Mouse (Mus musculus): ENCODE results near the gene Sap18.
A peak's percentile ranks its signal among the peaks of the same experiment; 100 is the strongest.
"Not testable (repeated sequence)": the region's sequence is repeated elsewhere in the genome, so short reads cannot be mapped to it uniquely, and the experiment has no call there.

Gene Sap18

DNA sequence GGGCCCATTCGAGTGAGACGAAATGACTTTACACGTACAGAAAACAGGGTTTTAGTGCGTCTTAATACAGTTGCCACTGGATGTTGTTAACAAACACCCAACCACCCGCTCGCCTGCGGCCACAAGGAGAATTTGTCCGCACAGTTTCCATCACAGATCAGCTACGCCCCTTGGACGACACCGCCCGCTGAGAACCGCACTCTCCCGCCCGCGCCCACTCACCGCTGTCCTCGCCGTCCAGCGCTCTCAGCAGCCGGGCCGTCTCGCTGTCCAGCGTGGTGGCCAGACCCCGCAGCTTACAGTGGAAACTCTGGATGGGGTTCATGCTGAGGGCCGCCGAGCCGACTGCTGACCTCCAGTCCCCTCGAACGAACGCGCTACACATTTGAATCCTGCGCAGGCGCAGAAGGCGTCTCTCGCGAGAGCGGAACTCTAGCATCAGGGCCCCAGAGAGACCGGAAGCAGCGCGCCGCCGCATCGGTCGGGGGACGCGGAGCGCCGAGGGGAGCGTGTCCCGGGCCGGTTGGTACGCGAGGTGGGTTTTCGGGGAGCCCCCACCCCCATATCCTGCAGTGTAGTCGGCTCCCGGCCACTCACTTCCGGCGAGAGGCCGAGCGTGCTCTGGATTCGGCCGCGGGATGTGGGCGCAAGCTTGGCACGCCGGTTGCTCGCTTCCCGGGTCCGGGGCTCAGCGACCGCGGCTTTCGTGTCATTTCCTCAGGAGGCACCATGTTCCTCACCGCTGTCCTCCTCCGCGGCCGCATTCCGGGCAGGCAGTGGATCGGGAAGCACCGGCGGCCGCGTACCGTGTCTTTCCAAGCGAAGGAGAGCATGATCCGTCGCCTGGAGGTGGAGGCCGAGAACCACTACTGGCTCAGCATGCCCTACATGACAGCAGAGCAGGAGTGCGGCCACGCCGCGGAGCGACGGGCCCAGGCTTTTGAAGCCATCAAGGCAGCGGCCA lies 28.1 kb downstream of the Sap18 start, which contains the start of the genes Ska3 and Mrpl57:
Gene Ska3, minus strand, starts transcription at position 398 of the 964 bp plus-strand sequence.
Gene Mrpl57, plus strand, starts transcription at position 447 of the 964 bp plus-strand sequence.
- DNase-seq (ENCODE audit: low read depth, low spot score) = peak; percentile 75

DNA sequence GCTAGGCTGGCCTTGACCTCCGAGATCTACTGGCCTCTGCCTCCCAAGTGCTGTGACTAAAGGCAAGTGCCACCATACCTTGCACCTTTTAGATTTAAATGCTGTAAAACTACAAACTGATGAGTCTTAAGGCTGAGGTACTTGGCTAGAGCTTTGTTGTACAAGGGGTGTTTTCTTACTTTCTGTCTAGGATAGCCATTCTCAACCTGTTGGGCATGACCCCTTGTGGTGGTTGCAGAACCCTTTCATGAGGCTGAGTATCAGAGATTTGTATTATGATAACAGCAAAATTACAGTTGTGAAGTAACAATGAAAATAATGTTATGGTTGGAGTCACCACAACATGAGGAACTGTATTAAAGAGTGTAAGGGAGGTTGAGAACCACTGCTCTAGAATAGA lies 29.3 kb downstream of the Sap18 start:
- DNase-seq (ENCODE audit: low read depth, low spot score) = no peak

DNA sequence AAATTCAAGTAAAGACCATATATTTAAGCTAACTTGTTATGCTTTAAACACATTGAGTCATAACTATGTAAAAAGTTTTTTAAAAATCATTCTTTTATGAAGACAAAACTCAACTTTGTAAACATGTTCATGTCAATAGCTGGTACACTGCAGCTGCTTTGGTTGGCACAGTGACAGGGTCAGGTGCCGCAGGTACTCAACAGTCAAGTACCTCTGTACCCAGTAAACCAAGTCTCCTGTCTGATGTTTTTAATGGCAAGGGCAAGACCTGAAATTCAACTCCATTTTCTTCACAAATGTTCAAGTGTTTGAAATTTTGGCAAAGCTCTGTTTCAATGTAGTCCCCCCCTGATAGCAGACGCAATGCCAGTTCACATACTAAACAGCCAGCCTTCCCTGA lies 35.5 kb downstream of the Sap18 start:
- no peak for DNase-seq (ENCODE audit: low read depth, low spot score)

DNA sequence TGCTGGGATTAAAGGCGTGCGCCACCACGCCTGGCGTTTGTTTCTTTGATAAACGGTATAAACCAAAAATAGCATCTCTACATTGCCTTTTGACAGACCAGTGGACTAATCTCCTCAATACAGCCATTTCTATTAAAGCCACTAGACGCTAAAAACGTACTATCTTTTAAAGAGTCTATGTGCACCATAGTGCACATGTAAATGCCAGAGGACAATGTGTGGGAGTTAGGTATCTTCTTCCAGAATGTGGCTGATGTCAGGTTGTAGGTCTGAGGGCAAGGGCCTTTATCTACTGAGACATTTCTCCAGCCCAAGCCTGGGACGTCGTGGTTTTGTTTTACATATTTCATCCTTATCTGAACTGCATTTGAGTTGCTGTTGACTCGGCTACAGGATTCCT lies 37.2 kb downstream of the Sap18 start:
- DNase-seq (ENCODE audit: low read depth, low spot score) = no peak

DNA sequence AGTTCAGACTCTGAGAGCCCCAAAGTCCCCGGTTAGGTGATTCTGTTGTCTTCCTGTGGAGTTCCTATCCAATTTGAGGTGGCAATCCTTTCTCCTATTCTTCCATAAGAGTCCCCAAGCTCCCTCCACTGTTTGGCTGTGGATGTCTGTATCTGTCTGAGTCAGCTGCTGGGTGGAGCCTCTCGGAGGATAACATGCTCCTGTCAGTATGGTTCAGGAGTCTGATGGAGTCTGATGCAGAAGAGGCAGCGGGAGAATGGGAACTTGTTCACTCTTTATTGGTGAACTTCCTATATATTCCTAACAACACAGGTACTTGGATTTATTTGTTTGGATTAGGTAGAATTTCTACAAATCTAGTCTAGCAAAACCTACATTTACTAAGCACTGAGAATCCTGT lies 46.6 kb downstream of the Sap18 start:
- DNase-seq (ENCODE audit: low read depth, low spot score) = no peak

DNA sequence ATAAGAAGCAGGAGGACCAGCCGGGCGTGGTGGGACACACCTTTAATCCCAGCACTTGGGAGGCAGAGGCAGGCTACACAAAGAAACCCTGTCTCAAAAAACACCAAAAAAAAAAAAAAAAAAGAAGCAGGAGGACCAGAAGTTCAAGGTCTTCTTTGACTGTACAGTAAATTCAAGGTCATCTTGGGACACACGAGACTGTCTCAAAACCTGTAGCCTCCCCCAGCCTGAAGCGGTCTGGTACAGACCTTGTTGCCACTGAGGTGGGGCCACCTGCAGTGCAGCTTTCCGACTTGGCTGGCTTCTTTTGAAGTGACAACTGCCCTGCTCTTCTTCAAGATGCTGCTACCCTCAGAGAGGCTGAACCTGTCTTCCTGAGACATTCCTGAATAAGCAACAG lies 50.1 kb downstream of the Sap18 start:
- not testable (repeated sequence) for DNase-seq (ENCODE audit: low read depth, low spot score)

DNA sequence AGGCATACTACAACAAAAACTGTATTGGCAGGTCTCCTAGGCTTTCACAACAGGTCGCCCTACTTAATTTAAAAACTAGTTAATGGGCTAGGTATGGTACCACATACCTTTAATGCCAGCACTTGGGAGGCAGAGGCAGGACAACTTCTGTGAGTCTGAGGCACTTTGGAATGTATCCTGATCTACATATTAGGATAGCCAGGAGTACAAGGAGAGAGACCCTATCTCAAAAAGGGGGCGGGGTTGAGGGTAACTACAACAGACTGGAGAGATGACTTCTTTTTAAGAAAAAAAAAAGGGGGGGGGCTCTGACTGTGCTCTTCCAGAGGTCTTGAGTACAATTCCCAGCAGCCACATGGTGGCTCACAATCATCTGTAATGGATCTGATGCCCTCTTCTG lies 50.7 kb downstream of the Sap18 start:
- DNase-seq (ENCODE audit: low read depth, low spot score) = no peak

DNA sequence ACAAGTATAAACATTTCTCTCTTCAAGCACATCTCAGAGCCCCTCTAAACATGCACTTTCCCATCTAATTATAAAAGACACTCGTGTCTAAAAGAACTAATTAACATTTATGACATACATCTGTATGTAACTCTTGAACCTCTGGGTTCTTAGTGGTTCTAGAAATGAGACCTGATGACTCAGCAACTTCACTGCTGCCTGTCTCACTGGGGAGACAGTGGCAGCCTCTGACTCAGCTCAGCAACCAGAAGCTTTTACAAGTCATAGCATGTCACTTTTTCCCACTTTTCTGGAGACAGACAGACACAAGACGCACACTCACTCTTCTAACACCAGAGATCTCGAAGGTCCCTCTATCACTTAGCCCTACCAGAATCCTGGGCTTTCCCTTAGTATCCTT lies 52.4 kb downstream of the Sap18 start:
- DNase-seq (ENCODE audit: low read depth, low spot score) = no peak

DNA sequence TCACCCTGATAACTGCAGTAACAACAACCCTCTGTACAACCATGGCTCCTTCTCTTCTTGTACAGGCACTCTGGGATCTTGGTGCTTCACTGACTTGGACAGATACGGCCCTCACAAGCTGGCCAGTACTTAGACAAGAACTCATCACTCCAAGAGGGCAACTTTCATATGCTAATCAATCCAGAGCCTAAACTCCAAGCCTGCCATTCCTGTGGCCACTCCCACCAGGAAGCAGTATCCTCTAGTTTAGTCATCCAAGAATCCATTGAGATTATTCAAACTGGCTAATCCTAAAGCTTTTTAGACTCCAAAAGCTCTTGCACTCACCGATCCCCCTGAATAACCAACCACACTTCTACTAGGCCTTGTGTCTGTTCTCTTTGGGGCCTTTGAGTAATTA lies 55.0 kb downstream of the Sap18 start:
- no peak for DNase-seq (ENCODE audit: low read depth, low spot score)

DNA sequence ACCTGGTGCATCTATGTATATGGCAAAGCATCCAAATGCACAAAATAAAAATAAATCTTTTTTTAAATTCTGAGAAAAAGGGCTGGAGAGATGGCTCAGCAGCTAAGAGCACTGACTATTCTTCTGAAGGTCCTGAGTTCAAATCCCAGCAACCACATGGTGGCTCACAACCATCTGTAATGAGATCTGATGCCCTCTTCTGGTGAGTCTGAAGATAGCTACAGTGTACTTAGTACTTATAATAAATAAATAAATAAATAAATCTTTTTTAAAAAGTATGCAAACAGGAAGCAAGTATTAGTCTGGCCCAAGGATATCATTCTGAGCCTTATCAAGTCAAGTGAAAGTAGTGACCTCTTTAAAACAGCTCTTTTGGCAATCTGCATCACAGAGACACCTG lies 58.1 kb downstream of the Sap18 start:
- not testable (repeated sequence) for DNase-seq (ENCODE audit: low read depth, low spot score)
